Mouse (Mus musculus): ENCODE measurements around the gene Liph. TPM values are rescaled to one million over a fixed set of nuclear protein-coding genes. Genes with fewer than 3 reads are reported as not detected.

The Liph gene
- polyA plus RNA-seq, 1 experiment: not detected

DNA sequence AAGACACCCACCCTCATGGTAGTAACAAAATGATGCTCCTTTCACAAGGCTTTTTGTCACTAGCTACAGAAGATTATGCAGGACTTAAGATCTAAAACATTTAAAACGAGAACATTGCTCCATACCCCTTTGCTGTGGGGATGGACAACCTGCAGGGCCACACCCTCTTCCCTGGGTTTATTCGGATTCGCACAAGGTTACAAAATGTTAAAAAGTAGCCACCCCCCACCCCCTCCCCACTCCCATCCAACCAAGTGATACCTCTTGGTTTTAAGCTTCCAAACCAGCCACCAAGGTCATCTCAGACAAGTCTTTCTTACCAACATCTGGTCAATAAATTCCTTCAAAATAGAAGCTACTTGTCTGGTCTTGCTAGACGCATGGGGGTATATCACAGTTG lies 11.9 kb downstream of the Liph start:
- Histone ChIP-seq H3K36me3 (replicated peaks; ENCODE audit: low read length) (no peaks in the 10 kb centered on the region), H3K4me1 (peaks cover 6% of the 10 kb centered on the region), H3K4me3 (replicated peaks) (no peak overlapping the region), H3K27me3 (replicated peaks) (peaks cover 7% of the 10 kb centered on the region), H3K9me3 (peaks cover 14% of the 10 kb centered on the region)
- TF ChIP-seq GATA1 (IDR thresholded peaks at IDR 0.05; ENCODE audit: borderline replicate concordance, low read length) (no peak), FLI1 (IDR thresholded peaks at IDR 0.05; ENCODE audit: low read length) (no peak)

DNA sequence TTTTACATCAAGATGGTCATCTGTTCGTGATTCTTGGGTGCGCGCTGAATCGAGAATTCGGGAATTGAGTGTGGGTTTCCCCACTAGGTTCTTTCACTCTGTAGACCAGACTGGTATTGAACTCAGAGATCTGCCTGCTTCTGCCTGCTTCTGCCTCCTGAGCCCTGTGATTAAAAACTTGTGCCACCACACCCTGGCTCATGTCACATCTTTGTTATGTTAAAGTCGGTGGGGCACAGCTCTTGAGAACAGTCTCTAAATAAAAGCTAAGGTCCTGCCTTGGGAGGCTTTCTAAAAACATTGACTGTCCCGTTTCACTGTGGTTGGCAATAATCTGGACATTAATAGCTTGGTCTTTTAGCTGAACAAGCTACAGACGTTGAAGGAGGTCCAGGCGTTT lies 12.3 kb downstream of the Liph start:
- Histone ChIP-seq H3K4me1 (peaks cover 6% of the 10 kb centered on the region), H3K27me3 (replicated peaks) (peaks cover 7% of the 10 kb centered on the region), H3K4me3 (replicated peaks) (no peak overlapping the region), H3K9me3 (peaks cover 14% of the 10 kb centered on the region), H3K36me3 (replicated peaks; ENCODE audit: low read length) (no peaks in the 10 kb centered on the region)
- TF ChIP-seq FLI1 (IDR thresholded peaks at IDR 0.05; ENCODE audit: low read length) (no peak), GATA1 (IDR thresholded peaks at IDR 0.05; ENCODE audit: borderline replicate concordance, low read length) (no peak)

DNA sequence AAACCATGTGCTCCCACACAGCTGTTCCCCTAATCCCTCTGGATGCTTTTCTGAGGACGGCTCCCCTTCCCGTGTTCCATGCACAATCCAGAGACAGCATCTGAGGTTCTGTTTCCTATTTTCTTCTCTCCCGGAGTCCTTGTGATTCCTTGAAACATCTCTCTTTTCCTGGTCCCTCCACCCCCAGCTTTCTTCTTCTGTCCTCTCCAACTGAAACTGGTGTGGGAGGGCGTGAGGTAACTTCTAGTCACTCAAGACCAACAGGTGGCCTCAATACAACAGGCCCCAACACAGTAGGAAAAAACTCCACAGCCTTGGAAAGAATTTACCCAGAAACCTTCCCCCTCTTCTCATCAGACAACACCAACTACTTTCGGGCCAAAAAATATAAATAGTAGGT lies 18.1 kb downstream of the Liph start:
- Histone ChIP-seq H3K27me3 (replicated peaks) (peaks cover 24% of the 10 kb centered on the region), H3K4me3 (replicated peaks) (no peak overlapping the region), H3K9me3 (peaks cover 7% of the 10 kb centered on the region), H3K36me3 (replicated peaks; ENCODE audit: low read length) (no peaks in the 10 kb centered on the region), H3K4me1 (peaks cover 31% of the 10 kb centered on the region)
- no peak for TF ChIP-seq GATA1 (IDR thresholded peaks at IDR 0.05; ENCODE audit: borderline replicate concordance, low read length)
- no peak for TF ChIP-seq FLI1 (IDR thresholded peaks at IDR 0.05; ENCODE audit: low read length)

DNA sequence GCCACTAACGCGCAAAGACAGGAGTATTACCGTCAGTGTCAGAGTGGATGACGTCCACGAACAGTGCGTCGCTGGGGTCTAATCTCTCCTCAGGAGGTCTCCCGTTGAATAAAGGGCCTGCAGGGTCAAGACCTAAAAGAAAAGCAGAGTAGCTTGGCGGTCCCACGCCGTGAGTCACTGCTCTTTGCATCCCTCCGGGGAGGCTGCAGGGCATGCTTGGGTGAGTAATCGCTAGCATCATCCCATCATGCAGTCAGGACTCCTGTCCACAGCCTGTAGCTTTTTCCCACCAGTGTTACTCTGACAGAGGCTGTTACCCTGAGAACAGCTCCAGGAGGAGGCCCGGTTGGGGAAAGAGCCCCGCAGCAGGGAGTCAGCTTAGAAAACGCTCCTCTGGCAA lies 19.3 kb downstream of the Liph start:
- H3K27me3 ChIP-seq (replicated peaks): peaks cover 22% of the 10 kb centered on the region
- peak overlapping the region; percentile 64 for H3K4me3 ChIP-seq (replicated peaks)
- TF ChIP-seq FLI1 (IDR thresholded peaks at IDR 0.05; ENCODE audit: low read length): no peak
- TF ChIP-seq GATA1 (IDR thresholded peaks at IDR 0.05; ENCODE audit: borderline replicate concordance, low read length): no peak
- no peaks in the 10 kb centered on the region for H3K9me3 ChIP-seq
- H3K4me1 ChIP-seq: peaks cover 31% of the 10 kb centered on the region
- no peaks in the 10 kb centered on the region for H3K36me3 ChIP-seq (replicated peaks; ENCODE audit: low read length)

- no peaks in the 10 kb centered on the region for H3K36me3 ChIP-seq (replicated peaks; ENCODE audit: low read length)
- peaks cover 25% of the 10 kb centered on the region for H3K4me1 ChIP-seq
- H3K27me3 ChIP-seq (replicated peaks): peaks cover 29% of the 10 kb centered on the region
- H3K4me3 ChIP-seq (replicated peaks): no peak overlapping the region
- TF ChIP-seq FLI1 (IDR thresholded peaks at IDR 0.05; ENCODE audit: low read length) (no peak), GATA1 (IDR thresholded peaks at IDR 0.05; ENCODE audit: borderline replicate concordance, low read length) (no peak)
- H3K9me3 ChIP-seq: no peaks in the 10 kb centered on the region
These were observed 24.0 kb downstream of the Liph start for GRCm38 (mm10) chr16:21971446-21971845.

GRCm38 (mm10) chr16:21970536-21970935 lies 24.9 kb downstream of the Liph start:
- no peak for TF ChIP-seq FLI1 (IDR thresholded peaks at IDR 0.05; ENCODE audit: low read length)
- H3K9me3 ChIP-seq: no peaks in the 10 kb centered on the region

GRCm38 (mm10) chr16:21969874-21970273 lies 25.6 kb downstream of the Liph start:
- Histone ChIP-seq H3K4me1 (peaks cover 10% of the 10 kb centered on the region), H3K4me3 (replicated peaks) (no peak overlapping the region), H3K27me3 (replicated peaks) (peaks cover 23% of the 10 kb centered on the region), H3K9me3 (no peaks in the 10 kb centered on the region), H3K36me3 (replicated peaks; ENCODE audit: low read length) (no peaks in the 10 kb centered on the region)
- no peak for TF ChIP-seq FLI1 (IDR thresholded peaks at IDR 0.05; ENCODE audit: low read length)
- TF ChIP-seq GATA1 (IDR thresholded peaks at IDR 0.05; ENCODE audit: borderline replicate concordance, low read length): no peak

More at GRCm38 (mm10) chr16:21970536-21970935, 24.9 kb downstream of the Liph start:
- H3K4me1 ChIP-seq: peaks cover 16% of the 10 kb centered on the region
- H3K27me3 ChIP-seq (replicated peaks): peaks cover 25% of the 10 kb centered on the region
- H3K4me3 ChIP-seq (replicated peaks): no peak overlapping the region
- H3K36me3 ChIP-seq (replicated peaks; ENCODE audit: low read length): no peaks in the 10 kb centered on the region

GRCm38 (mm10) chr16:21965576-21965975 lies 29.9 kb downstream of the Liph start:
- Histone ChIP-seq H3K36me3 (replicated peaks; ENCODE audit: low read length) (no peaks in the 10 kb centered on the region), H3K27me3 (replicated peaks) (peaks cover 32% of the 10 kb centered on the region), H3K4me3 (replicated peaks) (no peak overlapping the region), H3K4me1 (peaks cover 3% of the 10 kb centered on the region; the same call in 1 of the 2 replicates), H3K9me3 (no peaks in the 10 kb centered on the region)
- TF ChIP-seq GATA1 (IDR thresholded peaks at IDR 0.05; ENCODE audit: borderline replicate concordance, low read length) (no peak), FLI1 (IDR thresholded peaks at IDR 0.05; ENCODE audit: low read length) (no peak)

DNA sequence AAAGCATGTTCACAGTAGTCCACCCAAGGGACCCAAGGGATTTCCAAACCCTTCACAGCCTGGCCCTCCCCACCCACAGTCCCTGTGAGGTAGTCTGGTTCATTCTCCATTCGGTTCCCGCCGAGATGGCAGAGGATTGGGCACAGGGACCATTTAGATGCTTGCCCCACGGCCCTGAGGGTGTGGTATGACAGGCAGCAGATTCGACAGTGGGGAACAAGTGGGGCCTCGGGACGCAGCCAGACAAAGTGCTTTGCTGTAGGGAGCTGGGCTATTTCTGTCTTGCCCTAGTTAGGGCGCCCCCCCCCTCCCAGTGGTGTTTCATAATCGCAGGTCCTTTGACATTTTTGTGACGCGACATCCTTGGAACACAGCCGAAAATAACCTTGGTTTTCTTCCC lies 39.9 kb downstream of the Liph start:
- TF ChIP-seq FLI1 (IDR thresholded peaks at IDR 0.05; ENCODE audit: low read length) (no peak), GATA1 (IDR thresholded peaks at IDR 0.05; ENCODE audit: borderline replicate concordance, low read length) (no peak)
- H3K27me3 ChIP-seq (replicated peaks): peaks cover 7% of the 10 kb centered on the region
- H3K4me3 ChIP-seq (replicated peaks): no peak overlapping the region
- H3K9me3 ChIP-seq: peaks cover 22% of the 10 kb centered on the region
- 0 out of 2 replicates have a peak, but pooled peaks cover 3% of the 10 kb centered on the region for H3K4me1 ChIP-seq
- H3K36me3 ChIP-seq (replicated peaks; ENCODE audit: low read length): no peaks in the 10 kb centered on the region

GRCm38 (mm10) chr16:21946761-21947715 lies 48.4 kb downstream of the Liph start, which contains the start of gene Tmem41a:
Gene Tmem41a (minus strand): TSS chr16:21947552.
- Histone ChIP-seq H3K27me3 (replicated peaks) (peaks cover 19% of the 10 kb centered on the region), H3K36me3 (replicated peaks; ENCODE audit: low read length) (peaks cover 9% of the 10 kb centered on the region), H3K9me3 (no peaks in the 10 kb centered on the region), H3K4me1 (peaks cover 30% of the 10 kb centered on the region), H3K4me3 (replicated peaks) (peak within 1 kb of the TSS; percentile 98)
- no peak for TF ChIP-seq FLI1 (IDR thresholded peaks at IDR 0.05; ENCODE audit: low read length)
- no peak for TF ChIP-seq GATA1 (IDR thresholded peaks at IDR 0.05; ENCODE audit: borderline replicate concordance, low read length)
